Mouse (Mus musculus) intestine, postnatal 0 days (tissue): Measurements from ENCODE around the gene Hoxa7. TPM values are rescaled to one million over a fixed set of nuclear protein-coding genes. Genes with fewer than 3 reads are reported as not detected.

Experiments used
- ATAC-seq: fragments of 200-750 bp; cut with Nextera tagmentation; 2 replicates; pipeline ENCODE4 v1.8.0; 2017; ENCODE audit warnings: mild to moderate bottlenecking, moderate TSS enrichment, moderate library complexity
- H3K27ac ChIP-seq: fragments of 300-500 bp; sonication (generic); 2 replicates; pipeline ENCODE4 v1.5.1; 2014; ENCODE audit warnings: mild to moderate bottlenecking, low read depth, low read length, moderate library complexity
- H3K27me3 ChIP-seq: fragments of 300-500 bp; sonication (generic); replicated peaks from 2 replicates; pipeline ENCODE4 v1.6.1; 2014; ENCODE audit warnings: low read length, mixed read lengths; ENCODE audit not compliant: control insufficient read depth, insufficient read depth
- H3K36me3 ChIP-seq: fragments of 300-500 bp; sonication (generic); 2 replicates; pipeline ENCODE4 v1.6.1; 2014; ENCODE audit warnings: mild to moderate bottlenecking, moderate library complexity; ENCODE audit not compliant: control insufficient read depth, insufficient read depth
- H3K4me1 ChIP-seq: fragments of 300-500 bp; sonication (generic); replicated peaks from 2 replicates; pipeline ENCODE4 v1.6.1; 2014; ENCODE audit warnings: antibody characterized with exemption, low read length, mixed read lengths; ENCODE audit not compliant: control insufficient read depth, insufficient read depth
- H3K4me2 ChIP-seq: fragments of 300-500 bp; sonication (generic); replicated peaks from 2 replicates; pipeline ENCODE4 v1.6.1; 2014; ENCODE audit warnings: low read depth, mild to moderate bottlenecking, moderate library complexity
- H3K4me3 ChIP-seq: fragments of 300-500 bp; sonication (generic); 2 replicates; pipeline ENCODE4 v1.5.1; 2014; ENCODE audit warnings: low read depth, low read length
- H3K9ac ChIP-seq: fragments of 300-500 bp; sonication (generic); 2 replicates; pipeline ENCODE4 v1.6.1; 2014; ENCODE audit warnings: mild to moderate bottlenecking, low read depth, low read length
- H3K9me3 ChIP-seq: fragments of 300-500 bp; sonication (generic); 2 replicates; pipeline ENCODE4 v1.6.1; 2016; ENCODE audit warnings: mixed run types; ENCODE audit not compliant: control insufficient read depth
- CTCF ChIP-seq: sonication (generic); IDR thresholded peaks from 2 replicates; pipeline ENCODE4 v1.5.1; 2016; ENCODE audit warnings: low read depth, mild to moderate bottlenecking, control low read depth, antibody characterized with exemption, moderate library complexity
- WGBS: fragments of 180-500 bp; shearing (Covaris S2); extraction: QIAGEN DNeasy Blood & Tissue Kit; methylation state at CpG from one replicate; pipeline ENCODE4 v1.1.7; 2014; 5-methylcytosine and 5-hydroxymethylcytosine counted together
- polyA plus RNA-seq: library from polyadenylated mRNA; unstranded; fragments of >200 nt; fragmentation: Nextera tagmentation; extraction: Ambion mirVana; gene quantifications from 2 replicates; pipeline ENCODE4 v1.2.1, GENCODE M21; 2015

Hoxa7 gene
- polyA plus RNA-seq, 1 experiment from 2014 or later, result 6.2 TPM

- H3K27me3 ChIP-seq, result peaks cover 96% of the 10 kb centered on the region
- H3K9me3 ChIP-seq, result no peaks in the 10 kb centered on the region
- 4% methylated on average over 9 of the region's 9 CpGs for WGBS
- no peak overlapping the region for H3K4me2 ChIP-seq
- TF ChIP-seq CTCF, result no peak
- H3K4me1 ChIP-seq, result no peaks in the 10 kb centered on the region
- no peak overlapping the region for H3K27ac ChIP-seq
- no peaks in the 10 kb centered on the region for H3K36me3 ChIP-seq
- H3K4me3 ChIP-seq, result no peak overlapping the region
- no peak for ATAC-seq
- no peak overlapping the region for H3K9ac ChIP-seq
Measured at GRCm38 (mm10) chr6:52266666-52266985, 45.0 kb upstream of the Hoxa7 start.

- H3K27me3 ChIP-seq, result peaks cover 96% of the 10 kb centered on the region
- no peak overlapping the region for H3K27ac ChIP-seq
- H3K4me3 ChIP-seq, result no peak overlapping the region
- H3K9me3 ChIP-seq, result no peaks in the 10 kb centered on the region
- no peak for TF ChIP-seq CTCF
- H3K4me2 ChIP-seq, result no peak overlapping the region
- no peaks in the 10 kb centered on the region for H3K4me1 ChIP-seq
- no peaks in the 10 kb centered on the region for H3K36me3 ChIP-seq
- no peak overlapping the region for H3K9ac ChIP-seq
- no peak for ATAC-seq
- WGBS, result 2% methylated on average over 19 of the region's 19 CpGs
Measured at GRCm38 (mm10) chr6:52265913-52266665, 44.4 kb upstream of the Hoxa7 start.

GRCm38 (mm10) chr6:52265306-52265912 lies 43.8 kb upstream of the Hoxa7 start:
- no peak overlapping the region for H3K4me3 ChIP-seq
- peaks cover 96% of the 10 kb centered on the region for H3K27me3 ChIP-seq
- no peak overlapping the region for H3K9ac ChIP-seq
- H3K9me3 ChIP-seq, result no peaks in the 10 kb centered on the region
- ATAC-seq, result no peak
- no peaks in the 10 kb centered on the region for H3K36me3 ChIP-seq
- no peak overlapping the region for H3K27ac ChIP-seq
- 2% methylated on average over 18 of the region's 18 CpGs for WGBS
- no peak overlapping the region for H3K4me2 ChIP-seq
- TF ChIP-seq CTCF, result no peak
- H3K4me1 ChIP-seq, result no peaks in the 10 kb centered on the region

- H3K36me3 ChIP-seq, result no peaks in the 10 kb centered on the region
- peaks cover 92% of the 10 kb centered on the region for H3K27me3 ChIP-seq
- H3K27ac ChIP-seq, result no peak overlapping the region
- H3K4me3 ChIP-seq, result no peak overlapping the region
- TF ChIP-seq CTCF, result no peak
- ATAC-seq, result no peak
- WGBS, result 10% methylated on average over 5 of the region's 5 CpGs
- H3K9ac ChIP-seq, result no peak overlapping the region
- no peak overlapping the region for H3K4me2 ChIP-seq
- no peaks in the 10 kb centered on the region for H3K4me1 ChIP-seq
- H3K9me3 ChIP-seq, result no peaks in the 10 kb centered on the region
Measured at GRCm38 (mm10) chr6:52264106-52264790, 42.6 kb upstream of the Hoxa7 start.

- Histone ChIP-seq H3K4me1 (no peaks in the 10 kb centered on the region), H3K9me3 (no peaks in the 10 kb centered on the region), H3K4me2 (no peak overlapping the region), H3K9ac (no peak overlapping the region), H3K36me3 (no peaks in the 10 kb centered on the region), H3K4me3 (no peak overlapping the region), H3K27me3 (peaks cover 90% of the 10 kb centered on the region), H3K27ac (no peak overlapping the region)
- WGBS, result 7% methylated on average over 6 of the region's 6 CpGs
- TF ChIP-seq CTCF, result no peak
- ATAC-seq, result no peak
Measured at GRCm38 (mm10) chr6:52263321-52263585, 41.6 kb upstream of the Hoxa7 start.

- WGBS, result 3% methylated on average over 24 of the region's 24 CpGs
- no peak for TF ChIP-seq CTCF
Measured at GRCm38 (mm10) chr6:52262463-52263320, 41.0 kb upstream of the Hoxa7 start.

More at GRCm38 (mm10) chr6:52262463-52263320, 41.0 kb upstream of the Hoxa7 start:
- peak overlapping the region; percentile 2; the same call in 1 of the 2 replicates for H3K4me3 ChIP-seq
- ATAC-seq, result no peak
- no peaks in the 10 kb centered on the region for H3K4me1 ChIP-seq
- no peak overlapping the region for H3K4me2 ChIP-seq
- H3K9me3 ChIP-seq, result no peaks in the 10 kb centered on the region
- H3K9ac ChIP-seq, result no peak overlapping the region
- H3K27ac ChIP-seq, result no peak overlapping the region
- H3K27me3 ChIP-seq, result peaks cover 88% of the 10 kb centered on the region
- H3K36me3 ChIP-seq, result no peaks in the 10 kb centered on the region
